Mouse (Mus musculus) myocyte (in vitro differentiated cells): Measurements from ENCODE around the gene Prss28. TPM values are rescaled to one million over a fixed set of nuclear protein-coding genes. Genes with fewer than 3 reads are reported as not detected.

Experiments used
- H3K27me3 ChIP-seq: one replicate; pipeline ENCODE4 v1.6.1; 2011; ENCODE audit not compliant: control insufficient read depth, insufficient read depth, insufficient read length
- H3K36me3 ChIP-seq: one replicate; pipeline ENCODE4 v1.6.1; 2011; ENCODE audit not compliant: control insufficient read depth, insufficient read depth
- H3K4me2 ChIP-seq: one replicate; pipeline ENCODE4 v1.6.1; 2011; ENCODE audit warnings: low read depth, control low read depth
- H3K4me3 ChIP-seq: one replicate; pipeline ENCODE4 v1.5.1; 2011; ENCODE audit warnings: mild to moderate bottlenecking, control low read depth, moderate library complexity
- H3K79me2 ChIP-seq: one replicate; pipeline ENCODE4 v1.6.1; 2011; ENCODE audit not compliant: control insufficient read depth, insufficient read depth
- H3ac ChIP-seq: one replicate; pipeline ENCODE4 v1.6.1; 2011; ENCODE audit not compliant: control insufficient read depth, insufficient read length
- CEBPB ChIP-seq: IDR thresholded peaks from 2 replicates; pipeline ENCODE4 v1.6.1; 2011; ENCODE audit warnings: mild to moderate bottlenecking, moderate library complexity; ENCODE audit not compliant: poor library complexity, insufficient read depth, severe bottlenecking
- E2F4 ChIP-seq: IDR thresholded peaks from one replicate; pipeline ENCODE4 v1.6.1; 2011; ENCODE audit warnings: mild to moderate bottlenecking, control low read depth, moderate library complexity; ENCODE audit not compliant: insufficient read depth
- MAX ChIP-seq: IDR thresholded peaks from one replicate; pipeline ENCODE4 v1.6.1; 2011; ENCODE audit warnings: low read depth, mild to moderate bottlenecking, control low read depth
- MYOD1 ChIP-seq, 3 experiments: IDR thresholded peaks; one replicate each; pipeline ENCODE4 v1.6.1; 2011; ENCODE audit warnings: control low read depth in 2 of 3, low read depth in 2 of 3, mild to moderate bottlenecking in 2 of 3, moderate library complexity in 1 of 3; ENCODE audit not compliant: insufficient read length in 2 of 3, control insufficient read depth in 1 of 3
- MYOG ChIP-seq, 3 experiments: IDR thresholded peaks; one replicate each; pipeline ENCODE4 v1.6.1; 2011; ENCODE audit warnings: control low read depth in 2 of 3, low read depth in 2 of 3, mild to moderate bottlenecking in 2 of 3; ENCODE audit not compliant: insufficient read length in 2 of 3, control insufficient read depth in 1 of 3, insufficient read depth in 1 of 3
- POLR2A ChIP-seq: IDR thresholded peaks from one replicate; pipeline ENCODE4 v1.6.1; 2011; ENCODE audit warnings: low read depth, mild to moderate bottlenecking, control low read depth, moderate library complexity; ENCODE audit not compliant: insufficient read length
- POLR2AphosphoS2 ChIP-seq: IDR thresholded peaks from one replicate; pipeline ENCODE4 v1.6.1; 2011; ENCODE audit warnings: low read depth, control low read depth; ENCODE audit not compliant: insufficient read length
- REST ChIP-seq: IDR thresholded peaks from one replicate; pipeline ENCODE4 v1.6.1; 2011; ENCODE audit warnings: mild to moderate bottlenecking, control low read depth, moderate library complexity; ENCODE audit not compliant: insufficient read depth, insufficient read length
- SRF ChIP-seq: IDR thresholded peaks from one replicate; pipeline ENCODE4 v1.6.1; 2011; ENCODE audit warnings: low read depth; ENCODE audit not compliant: control insufficient read depth, insufficient read length
- TCF12 ChIP-seq: IDR thresholded peaks from one replicate; pipeline ENCODE4 v1.6.1; 2011; ENCODE audit warnings: mild to moderate bottlenecking, control low read depth; ENCODE audit not compliant: poor library complexity, insufficient read depth, severe bottlenecking
- TCF3 ChIP-seq: IDR thresholded peaks from one replicate; pipeline ENCODE4 v1.6.1; 2011; ENCODE audit warnings: low read depth, control low read depth; ENCODE audit not compliant: insufficient read length
- USF1 ChIP-seq: IDR thresholded peaks from one replicate; pipeline ENCODE4 v1.6.1; 2011; ENCODE audit warnings: low read depth, mild to moderate bottlenecking, control low read depth, moderate library complexity
- polyA plus RNA-seq: library from polyadenylated mRNA; unstranded; fragments of >200 nt; fragmentation: generic; extraction: Trizol; gene quantifications from one replicate; pipeline ENCODE4 v1.2.1, GENCODE M21; 2012; ENCODE audit warnings: missing spikeins

Prss28 gene
- polyA plus RNA-seq, 1 experiment: not detected

DNA sequence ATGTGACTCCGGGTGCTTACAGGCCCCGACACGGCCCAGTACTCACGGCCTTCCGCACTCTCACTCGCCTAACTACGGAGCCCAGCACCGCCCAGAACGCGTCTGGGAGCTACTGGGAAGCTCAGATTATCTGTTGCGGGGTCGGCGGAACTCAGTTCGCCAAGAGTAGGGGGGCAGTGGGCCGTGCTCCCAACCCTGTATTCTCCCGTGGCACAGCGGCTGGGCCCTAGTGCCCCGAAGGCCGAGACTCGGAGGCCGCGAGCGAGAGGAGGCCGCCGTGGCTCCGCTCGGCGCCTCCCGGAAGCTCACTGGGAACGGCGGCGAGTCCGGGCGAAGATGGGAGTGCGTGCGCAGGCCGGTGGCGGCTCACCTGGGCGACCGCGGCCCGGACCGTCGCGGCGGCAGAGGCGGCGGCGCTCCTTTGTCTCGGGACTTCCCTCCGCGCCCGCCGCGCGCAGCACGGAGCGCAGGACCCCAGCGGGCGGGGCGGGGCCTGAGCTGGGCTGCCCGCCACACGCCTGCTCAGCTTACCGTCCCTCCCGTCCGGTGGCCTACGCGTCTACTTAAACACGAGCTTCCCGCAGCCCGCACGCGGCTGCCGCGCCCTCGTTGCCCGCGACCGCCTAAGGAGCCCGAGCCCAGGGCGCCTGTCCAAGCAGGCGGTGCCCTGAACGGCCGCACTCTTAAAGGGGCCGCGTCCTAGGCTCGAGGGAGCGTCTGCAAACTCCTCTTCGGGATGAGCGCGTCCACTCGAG is 35.3 kb upstream of the Prss28 start:
- no peak for TF ChIP-seq SRF
- TF ChIP-seq REST: no peak
- TF ChIP-seq CEBPB: no peak
- TF ChIP-seq POLR2A: peak; percentile 95
- TF ChIP-seq TCF3: peak; percentile 15
- TF ChIP-seq TCF12: no peak
- TF ChIP-seq MAX: peak; percentile 96
- TF ChIP-seq E2F4: peak; percentile 25
- TF ChIP-seq MYOG (IDR thresholded peaks at IDR 0.05; ENCODE audit: control insufficient read depth in 1 of 3, insufficient read depth in 1 of 3, insufficient read length in 2 of 3, low read depth in 2 of 3): no peak
- TF ChIP-seq MYOD1 (IDR thresholded peaks at IDR 0.05; ENCODE audit: control insufficient read depth in 1 of 3, insufficient read length in 2 of 3, low read depth in 2 of 3): no peak
- TF ChIP-seq POLR2AphosphoS2: peak; percentile 85
- TF ChIP-seq USF1: no peak
- H3K4me2 ChIP-seq: peak overlapping the region; percentile 95
- H3K36me3 ChIP-seq: peaks cover 10% of the 10 kb centered on the region
- peaks cover 4% of the 10 kb centered on the region for H3K27me3 ChIP-seq
- peak overlapping the region; percentile 87 for H3ac ChIP-seq
- H3K79me2 ChIP-seq: peaks cover 50% of the 10 kb centered on the region
- peak overlapping the region; percentile 100 for H3K4me3 ChIP-seq

DNA sequence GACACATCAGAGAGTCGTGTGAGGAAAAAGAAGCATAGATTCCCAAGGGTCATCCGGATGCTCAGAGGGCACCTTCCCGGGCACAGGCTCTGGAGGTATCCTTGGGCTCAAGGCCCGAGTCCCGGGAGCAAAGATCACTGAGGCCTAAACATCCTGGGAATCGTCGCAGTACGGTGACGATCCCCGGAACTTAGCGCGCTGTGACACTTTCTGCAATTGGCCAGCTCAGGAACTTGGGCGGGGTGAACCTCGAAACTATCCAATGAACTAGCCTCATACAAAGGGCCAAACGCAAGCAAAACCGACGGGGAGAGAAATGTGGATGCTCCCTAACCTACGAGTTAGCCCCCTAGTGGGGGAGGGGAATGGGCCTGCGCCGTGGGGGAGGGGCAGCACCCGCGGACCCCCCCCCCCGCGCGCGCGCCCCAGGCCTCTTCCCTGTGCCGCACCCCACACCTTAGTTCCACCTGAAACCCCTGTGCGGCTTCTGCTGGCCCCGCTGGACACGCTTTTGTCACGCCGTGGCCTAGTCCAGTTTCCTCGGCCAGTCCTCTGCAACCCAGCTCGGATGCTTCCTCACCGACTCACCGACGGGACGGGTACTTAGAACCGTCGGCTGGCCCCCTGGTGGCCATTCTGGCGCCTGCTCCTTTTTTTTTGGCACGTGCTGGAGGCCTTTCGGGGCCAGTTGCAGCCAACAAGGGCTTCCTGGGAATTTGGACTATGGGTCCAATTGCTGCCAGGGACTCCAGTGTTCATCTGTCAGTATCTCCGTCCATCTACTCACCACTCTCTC is 34.5 kb upstream of the Prss28 start:
- TF ChIP-seq E2F4 (no peak), REST (no peak), USF1 (peak; percentile 48), POLR2A (peak; percentile 43)
- Histone ChIP-seq H3K27me3 (peaks cover 4% of the 10 kb centered on the region), H3K79me2 (peaks cover 43% of the 10 kb centered on the region), H3K36me3 (peaks cover 3% of the 10 kb centered on the region), H3K4me2 (peak overlapping the region; percentile 56), H3ac (peak overlapping the region; percentile 87), H3K4me3 (peak overlapping the region; percentile 100)

DNA sequence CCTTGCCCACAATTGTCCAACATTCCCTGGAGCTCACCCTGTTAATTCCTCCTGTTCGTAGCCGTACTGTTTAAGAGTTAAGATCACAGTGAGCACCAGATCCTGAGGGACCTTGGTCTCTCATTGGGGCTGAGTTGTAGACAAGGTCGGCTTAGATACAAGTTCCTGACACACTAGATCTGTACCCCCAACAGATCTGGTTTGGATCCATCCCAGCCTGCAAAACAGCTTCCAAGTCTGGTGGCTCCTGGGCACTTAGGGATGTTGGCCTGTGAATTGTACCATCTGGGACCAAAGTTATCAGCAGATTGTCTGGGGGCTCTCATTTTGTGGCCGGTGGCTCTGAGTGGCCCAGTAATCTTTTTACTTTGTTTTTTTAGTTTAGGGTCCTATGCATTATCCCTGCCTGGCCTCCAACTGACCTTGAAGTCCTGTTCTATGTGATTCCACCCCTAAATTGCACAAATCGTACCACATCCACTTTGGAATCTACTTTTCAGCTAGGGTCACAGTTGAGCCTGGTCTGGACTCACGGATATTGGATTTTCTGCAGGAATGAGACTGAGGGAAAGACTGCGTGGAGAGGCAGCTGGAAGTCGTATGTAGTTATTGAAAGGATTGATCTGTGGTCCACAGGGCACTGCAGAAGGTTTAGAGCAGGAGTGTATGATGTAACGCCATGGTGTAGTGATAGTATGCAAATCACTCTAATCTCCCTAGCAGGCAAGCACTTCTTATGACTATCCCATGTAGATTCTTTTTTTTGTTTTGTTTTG is 33.7 kb upstream of the Prss28 start, which contains the start of gene Ube2i:
Gene Ube2i (minus strand): TSS at position 52 of the 776 bp plus-strand sequence.
- no peak for TF ChIP-seq MYOD1 (IDR thresholded peaks at IDR 0.05; ENCODE audit: control insufficient read depth in 1 of 3, insufficient read length in 2 of 3, low read depth in 2 of 3)
- no peak for TF ChIP-seq MAX
- TF ChIP-seq POLR2AphosphoS2: no peak
- no peak for TF ChIP-seq SRF
- TF ChIP-seq POLR2A: no peak
- TF ChIP-seq E2F4: no peak
- no peak for TF ChIP-seq USF1
- TF ChIP-seq CEBPB: no peak
- TF ChIP-seq REST: no peak
- TF ChIP-seq TCF3: no peak
- TF ChIP-seq TCF12: no peak
- no peak for TF ChIP-seq MYOG (IDR thresholded peaks at IDR 0.05; ENCODE audit: control insufficient read depth in 1 of 3, insufficient read depth in 1 of 3, insufficient read length in 2 of 3, low read depth in 2 of 3)
- Histone ChIP-seq H3K27me3 (peaks cover 13% of the 10 kb centered on the region), H3K4me2 (peak within 1 kb of the TSS; percentile 56)

DNA sequence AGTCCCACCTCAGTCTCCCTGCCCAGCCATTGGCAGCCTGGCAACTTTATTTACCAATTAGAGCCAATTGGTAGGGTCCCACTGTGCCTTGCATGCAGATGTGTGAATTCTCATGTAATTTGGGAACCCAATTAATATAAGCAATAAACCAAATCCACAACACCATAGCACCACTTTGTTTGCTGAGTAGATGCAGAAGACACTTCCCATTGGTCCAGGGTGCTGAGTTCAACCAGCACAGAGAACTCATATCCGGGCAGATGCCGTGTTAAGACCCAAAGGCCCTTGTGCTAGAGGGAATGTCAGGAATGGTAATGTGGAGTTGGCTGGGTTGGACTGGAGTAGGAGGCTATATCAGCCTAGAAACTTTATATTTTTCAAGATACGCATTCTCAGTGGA is 32.6 kb upstream of the Prss28 start:
- peaks cover 23% of the 10 kb centered on the region for H3K79me2 ChIP-seq
- no peak overlapping the region for H3K4me3 ChIP-seq
- H3ac ChIP-seq: no peak overlapping the region
- no peaks in the 10 kb centered on the region for H3K36me3 ChIP-seq
- H3K4me2 ChIP-seq: no peak overlapping the region
- no peak for TF ChIP-seq CEBPB
- H3K27me3 ChIP-seq: peaks cover 13% of the 10 kb centered on the region

More for the DNA sequence above, 33.7 kb upstream of the Prss28 start, which contains the start of gene Ube2i:
- Histone ChIP-seq H3ac (peak within 1 kb of the TSS; percentile 87), H3K36me3 (no peaks in the 10 kb centered on the region), H3K79me2 (peaks cover 34% of the 10 kb centered on the region), H3K4me3 (peak within 1 kb of the TSS; percentile 100)
